Mouse (Mus musculus) layer of hippocampus, adult 9-11 months (tissue): ENCODE measurements around the gene Dok7.

ENCODE experiments used
- DNase-seq: peaks from one replicate; pipeline ENCODE4 v3.0.0; 2022

Dok7 gene

GRCm38 (mm10) chr5:35056604-35057432 lies at the start of gene Dok7:
TSS of gene Dok7 (plus strand) at chr5:35056766.
- DNase-seq = peak; percentile 64

- DNase-seq = no peak
Measured at GRCm38 (mm10) chr5:35009163-35009562, 47.4 kb upstream of the Dok7 start.

GRCm38 (mm10) chr5:35010656-35011055 lies 45.9 kb upstream of the Dok7 start:
- DNase-seq = no peak

GRCm38 (mm10) chr5:35011156-35011923 lies 45.2 kb upstream of the Dok7 start:
- DNase-seq = no peak

GRCm38 (mm10) chr5:35014036-35014435 lies 42.5 kb upstream of the Dok7 start:
- DNase-seq = no peak

GRCm38 (mm10) chr5:35019673-35020300 lies 36.8 kb upstream of the Dok7 start:
- DNase-seq = no peak

GRCm38 (mm10) chr5:35020410-35021241 lies 35.9 kb upstream of the Dok7 start:
- DNase-seq = no peak

GRCm38 (mm10) chr5:35024975-35025374 lies 31.6 kb upstream of the Dok7 start:
- DNase-seq = no peak

- DNase-seq = no peak
Measured at GRCm38 (mm10) chr5:35029303-35029702, 27.3 kb upstream of the Dok7 start.

- DNase-seq = no peak
Measured at GRCm38 (mm10) chr5:35029755-35030154, 26.8 kb upstream of the Dok7 start.

- no peak for DNase-seq
Measured at GRCm38 (mm10) chr5:35033068-35033467, 23.5 kb upstream of the Dok7 start.

GRCm38 (mm10) chr5:35033619-35034018 lies 22.9 kb upstream of the Dok7 start:
- DNase-seq = no peak

GRCm38 (mm10) chr5:35035141-35035540 lies 21.4 kb upstream of the Dok7 start:
- no peak for DNase-seq

GRCm38 (mm10) chr5:35035795-35036194 lies 20.8 kb upstream of the Dok7 start:
- no peak for DNase-seq

GRCm38 (mm10) chr5:35037438-35037837 lies 19.1 kb upstream of the Dok7 start:
- no peak for DNase-seq

GRCm38 (mm10) chr5:35041268-35041829 lies 15.2 kb upstream of the Dok7 start, which contains the start of gene Hgfac:
TSS of gene Hgfac (plus strand) at chr5:35041509.
- DNase-seq = no peak

- no peak for DNase-seq
Measured at GRCm38 (mm10) chr5:35042431-35043109, 14.0 kb upstream of the Dok7 start.

- peak; percentile 81 for DNase-seq
Measured at GRCm38 (mm10) chr5:35043110-35043451, 13.5 kb upstream of the Dok7 start.

GRCm38 (mm10) chr5:35050541-35050940 lies 6.0 kb upstream of the Dok7 start:
- no peak for DNase-seq

- no peak for DNase-seq
Measured at GRCm38 (mm10) chr5:35054628-35055027, 1.9 kb upstream of the Dok7 start.

- peak; percentile 39 for DNase-seq
Measured at GRCm38 (mm10) chr5:35055076-35055475, 1.5 kb upstream of the Dok7 start.

GRCm38 (mm10) chr5:35057582-35057981 lies 1.0 kb downstream of the Dok7 start:
- DNase-seq = no peak
